Mouse (Mus musculus) cerebral cortex, adult 2 months (tissue): ENCODE measurements around the gene Oxnad1.

ENCODE experiments used
- WGBS: fragments of 180-500 bp; shearing (Covaris S2); methylation state at CpG from one replicate; pipeline ENCODE4 v1.1.7; 2018; 5-methylcytosine and 5-hydroxymethylcytosine counted together

The Oxnad1 gene

DNA sequence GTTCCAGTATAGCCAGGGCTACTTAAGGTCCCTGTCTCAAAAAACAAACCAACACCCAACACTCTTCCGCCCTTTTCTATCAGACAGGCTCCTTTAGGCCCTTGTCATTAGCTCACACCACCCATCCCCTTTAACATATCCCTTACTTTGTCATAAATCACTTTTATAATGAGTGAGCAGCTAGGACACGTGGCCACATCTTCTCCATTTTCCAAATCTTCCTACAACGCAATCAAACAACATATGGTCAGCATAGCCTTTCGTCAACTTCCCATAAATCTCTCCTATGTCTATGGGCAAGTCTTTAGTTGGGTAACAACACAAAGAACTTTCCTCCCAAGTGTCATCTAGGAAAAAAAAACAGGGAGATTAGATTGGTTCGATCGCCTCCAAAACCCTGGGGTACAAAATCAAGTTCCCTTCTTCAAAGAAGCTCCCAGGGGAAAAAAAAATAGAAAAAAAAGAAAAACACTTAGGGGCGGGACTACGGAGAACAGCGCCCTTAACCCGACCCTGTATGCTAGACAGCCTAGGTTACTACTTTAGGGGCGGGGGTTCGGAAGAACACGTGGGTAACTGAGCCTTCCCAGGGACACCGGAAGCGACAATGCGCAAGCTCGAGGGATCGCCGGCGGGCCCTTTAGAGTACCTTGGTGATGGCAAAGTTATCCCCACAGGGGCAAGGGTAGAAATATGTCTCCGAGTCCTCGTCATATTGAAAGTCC, at the start of gene Oxnad1:
Gene Oxnad1, plus strand, starts transcription at position 614 of the 725 bp plus-strand sequence.
- WGBS: 3% methylated on average over 22 of the region's 22 CpGs

- 88% methylated on average over 5 of the region's 5 CpGs for WGBS
Observed at GRCm38 (mm10) chr14:32036482-32036881, 48.7 kb upstream of the Oxnad1 start.

GRCm38 (mm10) chr14:32037661-32038252, 47.4 kb upstream of the Oxnad1 start:
- 86% methylated on average over 8 of the region's 8 CpGs for WGBS

- 81% methylated on average over 5 of the region's 5 CpGs for WGBS
Observed at GRCm38 (mm10) chr14:32042108-32042507, 43.1 kb upstream of the Oxnad1 start.

GRCm38 (mm10) chr14:32046357-32046756, 38.8 kb upstream of the Oxnad1 start:
- WGBS: 76% methylated on average over 8 of the region's 8 CpGs

DNA sequence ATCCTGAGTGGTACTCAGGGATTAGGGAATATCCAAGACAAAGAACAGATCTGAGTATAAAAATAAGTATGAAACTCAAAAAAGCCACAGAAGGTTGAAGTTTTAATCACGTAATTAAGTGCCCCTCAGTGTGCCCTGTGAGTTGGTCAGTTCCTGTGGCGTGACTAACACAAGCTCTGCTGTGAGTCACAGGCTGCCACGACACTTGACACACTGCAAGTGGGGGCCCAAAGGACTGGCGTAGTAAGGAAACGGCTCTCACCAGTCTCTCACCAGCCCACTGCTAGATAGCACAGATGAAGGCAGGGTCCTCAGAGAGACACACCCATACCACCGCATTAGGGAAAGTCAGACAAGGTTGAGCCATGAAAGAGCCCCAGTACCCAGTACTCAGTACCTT, 35.0 kb upstream of the Oxnad1 start:
- 97% methylated on average over 6 of the region's 6 CpGs for WGBS

DNA sequence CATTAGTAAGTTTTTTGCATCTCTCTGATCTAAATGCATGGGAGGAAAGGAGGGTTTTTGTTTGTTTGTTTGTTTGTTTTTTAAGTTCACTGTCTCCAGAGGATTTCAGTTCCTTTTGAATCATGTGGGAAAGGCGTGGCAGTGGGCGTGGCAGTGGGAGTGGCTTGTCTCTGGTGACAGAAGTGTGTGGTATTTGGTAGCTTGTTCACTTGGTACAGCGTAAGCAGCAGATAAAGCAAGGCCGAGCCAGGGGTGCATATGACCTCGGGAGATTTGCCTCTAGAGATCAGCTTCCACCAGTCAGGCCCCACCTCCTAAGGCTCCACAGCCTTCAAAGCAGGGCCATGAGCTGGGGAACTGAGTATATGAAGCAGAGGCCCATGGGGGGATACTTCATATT, 31.3 kb upstream of the Oxnad1 start:
- 87% methylated on average over 5 of the region's 5 CpGs for WGBS

DNA sequence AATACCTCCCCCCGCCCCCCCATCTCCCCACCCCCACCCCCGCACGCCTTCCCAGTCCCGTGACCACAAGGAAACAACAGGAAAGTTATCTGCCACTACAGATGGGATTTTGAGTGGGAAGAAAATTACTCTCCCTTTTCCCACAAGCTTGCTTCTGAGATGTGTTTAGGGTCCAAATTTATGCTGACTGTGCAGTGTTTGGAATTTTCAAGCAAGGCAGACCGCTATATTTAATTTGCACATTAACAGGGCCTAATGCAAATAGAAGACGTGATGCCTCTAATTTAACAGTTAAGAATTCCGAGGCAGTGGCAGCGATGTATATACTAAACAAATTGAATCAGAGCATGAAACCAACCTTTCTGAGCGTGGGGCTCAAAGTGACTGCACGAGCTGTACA, 30.4 kb upstream of the Oxnad1 start:
- 59% methylated on average over 10 of the region's 10 CpGs for WGBS

DNA sequence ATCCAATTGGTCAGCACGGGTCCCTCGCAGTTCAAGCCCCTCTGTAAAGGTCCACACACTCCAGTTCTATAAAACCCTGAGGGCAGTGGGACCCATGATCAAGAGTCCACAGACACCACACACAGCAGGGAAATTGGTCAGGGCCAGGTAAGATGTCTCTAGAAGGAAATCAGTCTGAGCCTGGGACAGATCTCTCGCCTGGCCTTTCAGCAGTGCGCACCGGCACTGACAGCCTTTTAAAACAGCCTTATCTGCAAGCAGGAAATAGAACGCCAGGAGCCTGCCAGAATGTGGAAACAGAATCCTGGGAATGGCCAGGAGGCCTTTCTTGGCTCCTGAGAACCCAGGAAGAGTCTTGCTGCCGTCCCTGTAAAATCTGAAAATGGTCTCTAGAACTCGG, 29.4 kb upstream of the Oxnad1 start:
- 82% methylated on average over 8 of the region's 8 CpGs for WGBS

GRCm38 (mm10) chr14:32056675-32057074, 28.5 kb upstream of the Oxnad1 start:
- 98% methylated on average over 2 of the region's 2 CpGs for WGBS

DNA sequence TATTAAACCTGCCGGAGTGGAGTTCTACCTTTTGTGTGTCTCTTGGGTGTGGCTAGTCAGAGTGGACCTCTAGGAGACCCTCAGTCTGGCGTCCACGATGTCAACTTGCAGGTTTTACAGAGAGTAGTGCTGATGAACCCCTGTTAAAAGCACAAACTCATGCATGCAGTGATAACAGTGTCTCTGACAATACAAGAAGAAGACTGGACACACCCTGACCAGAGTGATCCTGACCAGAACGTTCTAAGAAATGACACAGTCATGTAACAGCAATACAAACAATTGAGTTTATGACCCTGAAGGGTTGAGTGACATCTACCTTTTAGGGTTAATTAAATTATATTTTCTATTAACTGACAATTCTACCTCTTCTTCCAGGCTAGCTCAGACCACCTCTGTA, 27.5 kb upstream of the Oxnad1 start:
- WGBS: 93% methylated on average over 4 of the region's 4 CpGs

GRCm38 (mm10) chr14:32061398-32061797, 23.8 kb upstream of the Oxnad1 start:
- 89% methylated on average over 4 of the region's 4 CpGs for WGBS

DNA sequence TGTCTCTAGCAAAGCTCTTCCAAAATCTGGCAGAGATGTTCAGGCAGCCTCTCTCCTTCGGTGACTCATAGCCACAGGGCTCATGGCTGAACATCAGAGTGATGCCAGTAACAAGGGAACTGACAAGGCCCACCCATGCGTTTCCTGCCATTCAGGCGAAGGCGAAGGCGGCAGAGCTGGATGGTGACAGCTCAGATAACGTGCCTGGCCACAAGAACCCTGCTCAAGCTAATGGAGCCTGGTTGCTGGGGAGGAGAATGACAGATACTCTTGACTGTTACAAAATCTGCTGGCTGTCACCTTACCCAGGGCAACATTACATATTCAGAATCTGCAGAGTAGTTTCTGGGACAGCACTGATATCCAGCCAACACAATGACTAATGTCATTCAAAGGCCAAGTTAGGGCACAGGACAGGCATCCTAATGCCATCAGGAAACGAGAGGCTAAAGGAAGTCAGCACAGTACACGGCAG, 11.9 kb upstream of the Oxnad1 start:
- WGBS: 47% methylated on average over 8 of the region's 8 CpGs

DNA sequence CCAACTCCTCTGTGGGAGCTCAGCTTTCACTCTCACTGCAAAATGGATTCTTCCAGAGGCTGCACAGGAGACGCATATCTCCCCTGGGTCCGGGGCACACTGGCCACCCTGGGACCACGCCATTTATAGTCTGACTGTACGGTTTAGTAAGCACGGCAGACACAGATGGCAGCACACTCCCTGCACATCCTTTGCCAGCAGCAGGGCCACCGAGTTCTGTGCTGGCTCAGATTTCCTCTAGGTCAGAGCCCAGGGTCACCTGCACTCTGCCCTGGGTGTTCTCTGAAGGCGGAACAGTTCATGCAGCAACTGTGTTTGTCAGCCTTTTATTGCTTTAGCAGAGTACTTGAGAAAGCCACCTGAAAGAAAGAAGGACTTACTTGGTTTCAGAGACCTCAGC, 11.3 kb upstream of the Oxnad1 start:
- 65% methylated on average over 7 of the region's 7 CpGs for WGBS

- 56% methylated on average over 8 of the region's 8 CpGs for WGBS
Observed at GRCm38 (mm10) chr14:32076896-32077575, 8.1 kb upstream of the Oxnad1 start.

GRCm38 (mm10) chr14:32081026-32081425, 4.1 kb upstream of the Oxnad1 start:
- WGBS: 60% methylated on average over 10 of the region's 10 CpGs

GRCm38 (mm10) chr14:32082891-32083290, 2.3 kb upstream of the Oxnad1 start:
- 87% methylated on average over 6 of the region's 6 CpGs for WGBS

GRCm38 (mm10) chr14:32083466-32083865, 1.7 kb upstream of the Oxnad1 start:
- WGBS: 95% methylated on average over 2 of the region's 2 CpGs

- under 1% methylated on average over 43 of the region's 43 CpGs for WGBS
Observed at GRCm38 (mm10) chr14:32085486-32086201, 470 bp downstream of the Oxnad1 start, which contains the start of gene Dph3. Gene Dph3 (minus strand): TSS chr14:32085729.

DNA sequence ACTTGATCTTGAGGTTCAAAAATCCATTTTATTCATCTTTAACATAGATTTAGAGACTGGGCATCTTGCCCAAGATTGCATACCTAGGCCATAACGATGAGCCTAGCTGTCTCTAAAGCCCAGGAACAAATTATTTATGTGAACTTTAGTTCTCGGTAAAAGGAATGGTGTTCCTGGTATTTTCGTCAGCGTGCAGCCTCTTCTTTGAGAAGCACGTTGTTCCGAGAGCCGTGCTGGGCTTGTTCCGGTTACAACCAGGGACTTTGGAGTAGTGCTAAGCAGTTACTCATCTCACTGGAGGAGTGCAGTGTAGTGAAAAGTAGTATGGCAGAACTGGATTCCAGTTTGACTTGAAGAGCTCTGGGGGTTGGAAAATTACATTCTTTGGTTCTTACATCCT, 1.1 kb downstream of the Oxnad1 start:
- 11% methylated on average over 8 of the region's 8 CpGs for WGBS

GRCm38 (mm10) chr14:32087584-32088248, 2.5 kb downstream of the Oxnad1 start:
- WGBS: 88% methylated on average over 7 of the region's 7 CpGs

DNA sequence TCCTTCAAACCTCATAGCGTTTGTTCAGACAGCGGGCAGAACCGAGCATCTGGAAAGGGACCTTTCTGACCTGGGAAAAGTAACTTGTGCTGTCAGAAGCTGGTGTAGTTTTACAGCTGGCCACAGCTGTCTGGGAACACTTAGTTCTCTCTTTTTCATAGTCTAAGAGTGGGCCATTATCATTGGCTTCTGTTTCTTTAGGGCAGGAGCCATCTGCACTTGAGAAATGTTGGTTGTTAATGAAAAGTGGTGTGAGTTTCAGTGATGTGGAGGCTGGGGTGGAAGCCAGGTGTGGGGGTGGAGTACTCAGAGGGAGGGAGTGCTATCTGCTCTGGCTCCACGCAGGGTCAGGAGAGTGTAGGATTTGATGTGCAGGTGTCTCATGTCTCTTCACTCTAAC, 6.0 kb downstream of the Oxnad1 start:
- 86% methylated on average over 4 of the region's 4 CpGs for WGBS
